ENCODE assay signal across 12 mouse cellular contexts in genomic region chr5:92959708-92960107, GRCm38 (mm10).
DNase-seq lines count a peak whose midpoint lies in the region; ATAC-seq and TF ChIP-seq lines count a peak whose summit lies in the region.
"Had no signal": no experiment of that assay in that cellular context is flagged by ENCODE, and none has a peak within 500 bp of the region (broad histone marks: within the 10 kb centered on the region; RNA-seq: fewer than 3 reads in every experiment).

No protein-coding gene starts in this region.

- TF ChIP-seq CTCF in forebrain, postnatal 0 days (IDR thresholded peaks at IDR 0.05; ENCODE audit: low read depth), result no peak
- no peak for TF ChIP-seq CTCF in left cerebral cortex, adult 2 months (IDR thresholded peaks at IDR 0.05)

- DNase-seq in forebrain, postnatal 0 days, result peak; percentile 27
- DNase-seq in left cerebral cortex, adult 2 months (ENCODE audit: extremely low spot score in 1 of 2, low spot score in 2 of 2), result no peak
- DNase-seq in left cerebral cortex, adult 11 months (ENCODE audit: low spot score), result no peak
- no peak for DNase-seq in embryonic facial prominence, embryonic 10.5 days (ENCODE audit: low spot score)
- peak; percentile 11 for DNase-seq in skeletal muscle tissue, adult 2 months (ENCODE audit: low read depth, low spot score)
- DNase-seq in right cerebral cortex, adult 2 months (ENCODE audit: low spot score in 2 of 2), result no peak
- DNase-seq: embryo, embryonic 11 days; kidney, adult 11 months; liver, postnatal 0 days; thymus, postnatal 25 days had no signal

- intact Hi-C loops in left cerebral cortex, adult 2 months (cut with DNase I), result loop anchor here (2.0 to 5.0 kb wide), 2 partner anchors 45 to 88 kb away; partner anchors contain the start of gene Sowahb

- H3K4me3 ChIP-seq in forebrain, postnatal 0 days (ENCODE audit: low read depth, low read length), result no peak overlapping the region
- H3K4me3 ChIP-seq in forebrain, embryonic 12.5 days (replicated peaks), result no peak overlapping the region
- H3K4me3 ChIP-seq in left cerebral cortex, adult 2 months, result no peak overlapping the region
- no peak overlapping the region for H3K4me3 ChIP-seq in embryonic facial prominence, embryonic 10.5 days

- no peaks in the 10 kb centered on the region for H3K36me3 ChIP-seq in forebrain, postnatal 0 days (ENCODE audit: insufficient read depth)
- peaks cover 52% of the 10 kb centered on the region for H3K36me3 ChIP-seq in forebrain, embryonic 12.5 days (replicated peaks)
- peaks cover 85% of the 10 kb centered on the region for H3K36me3 ChIP-seq in embryonic facial prominence, embryonic 10.5 days (replicated peaks)

- no peak overlapping the region for H3K9ac ChIP-seq in forebrain, postnatal 0 days
- H3K9ac ChIP-seq in forebrain, embryonic 12.5 days, result no peak overlapping the region
- H3K9ac ChIP-seq: liver, postnatal 0 days had no signal

- peak; percentile 79 for ATAC-seq in forebrain, postnatal 0 days
- no peak for ATAC-seq in forebrain, embryonic 12.5 days (ENCODE audit: low FRiP score)
- no peak for ATAC-seq in monocyte, adult 5-6 weeks (replicated peaks; ENCODE audit: insufficient number of reproducible peaks, low FRiP score, low TSS enrichment, poor library complexity, severe bottlenecking)
- ATAC-seq: liver, postnatal 0 days had no signal

- no peaks in the 10 kb centered on the region; the same call in 1 of the 2 replicates for H3K4me1 ChIP-seq in forebrain, postnatal 0 days (ENCODE audit: insufficient read depth)
- H3K4me1 ChIP-seq in forebrain, embryonic 12.5 days, result no peaks in the 10 kb centered on the region
- H3K4me1 ChIP-seq in embryonic facial prominence, embryonic 10.5 days, result peaks cover 43% of the 10 kb centered on the region

- no peaks in the 10 kb centered on the region for H3K27me3 ChIP-seq in forebrain, postnatal 0 days (ENCODE audit: insufficient read depth, low read length)
- no peaks in the 10 kb centered on the region for H3K27me3 ChIP-seq in forebrain, embryonic 12.5 days
- no peaks in the 10 kb centered on the region for H3K27me3 ChIP-seq in embryonic facial prominence, embryonic 10.5 days (replicated peaks; ENCODE audit: low read depth, poor library complexity, severe bottlenecking)

- no peak overlapping the region for H3K4me2 ChIP-seq in forebrain, postnatal 0 days (ENCODE audit: low read depth)
- H3K4me2 ChIP-seq in forebrain, embryonic 12.5 days, result no peak overlapping the region

- peak overlapping the region; percentile 45; the same call in 1 of the 2 replicates for H3K27ac ChIP-seq in forebrain, postnatal 0 days (ENCODE audit: low read depth, low read length)
- H3K27ac ChIP-seq in forebrain, embryonic 12.5 days, result no peak overlapping the region
- H3K27ac ChIP-seq in left cerebral cortex, adult 2 months, result peak overlapping the region; percentile 44
- H3K27ac ChIP-seq in embryonic facial prominence, embryonic 10.5 days (replicated peaks), result 0 out of 2 replicates have a peak overlapping the region, but pooled peaks have one; percentile 27

- no peaks in the 10 kb centered on the region for H3K9me3 ChIP-seq in forebrain, postnatal 0 days (ENCODE audit: low read length)
- H3K9me3 ChIP-seq in forebrain, embryonic 12.5 days, result no peaks in the 10 kb centered on the region
- no peaks in the 10 kb centered on the region for H3K9me3 ChIP-seq in embryonic facial prominence, embryonic 10.5 days

- WGBS in forebrain, postnatal 0 days, result 59% methylated on average over 9 of the region's 9 CpGs
- 83% methylated on average over 9 of the region's 9 CpGs for WGBS in forebrain, embryonic 12.5 days
- 77% methylated on average over 9 of the region's 9 CpGs for WGBS in embryonic facial prominence, embryonic 10.5 days

Comparison
In these comparisons a context has a peak if more than half of its experiments do, and no peak if none do; other contexts are left out.
1. DNase-seq: peak in forebrain, postnatal 0 days (single experiment) and skeletal muscle tissue, adult 2 months (single experiment); none in left cerebral cortex, adult 2 months (0 of 2), left cerebral cortex, adult 11 months (single experiment), embryonic facial prominence, embryonic 10.5 days (single experiment) and right cerebral cortex, adult 2 months (0 of 2).